Mouse (Mus musculus) hindbrain, embryonic 13.5 days (tissue): ENCODE measurements at regions not wholly inside any gene's neighbourhood (a gene's known extent, or its start where the extent isn't known, plus 50 kb on each side); places are given as distances from the start of the nearest gene placed in this dataset.

Experiments used
- ATAC-seq: fragments of 200-750 bp; cut with Nextera tagmentation; 2 replicates; pipeline ENCODE4 v1.8.0; 2017; ENCODE audit warnings: moderate TSS enrichment; ENCODE audit not compliant: low FRiP score
- H3K27ac ChIP-seq: fragments of 300-500 bp; sonication (generic); 2 replicates; pipeline ENCODE4 v1.5.1; 2015; ENCODE audit warnings: inconsistent platforms, mild to moderate bottlenecking, moderate library complexity
- H3K27me3 ChIP-seq: fragments of 300-500 bp; sonication (generic); 2 replicates; pipeline ENCODE4 v1.6.1; 2015; ENCODE audit warnings: mild to moderate bottlenecking, inconsistent platforms
- H3K36me3 ChIP-seq: fragments of 300-500 bp; sonication (generic); 2 replicates; pipeline ENCODE4 v1.6.1; 2015; ENCODE audit warnings: mild to moderate bottlenecking, inconsistent platforms
- H3K4me1 ChIP-seq: fragments of 300-500 bp; sonication (generic); replicated peaks from 2 replicates; pipeline ENCODE4 v1.6.1; 2015; ENCODE audit warnings: inconsistent platforms
- H3K4me2 ChIP-seq: fragments of 300-500 bp; sonication (generic); 2 replicates; pipeline ENCODE4 v1.6.1; 2015; ENCODE audit warnings: inconsistent platforms, mild to moderate bottlenecking, moderate library complexity
- H3K4me3 ChIP-seq: fragments of 300-500 bp; sonication (generic); 2 replicates; pipeline ENCODE4 v1.5.1; 2015; ENCODE audit warnings: mild to moderate bottlenecking, inconsistent platforms
- H3K9ac ChIP-seq: fragments of 300-500 bp; sonication (generic); 2 replicates; pipeline ENCODE4 v1.6.1; 2015; ENCODE audit warnings: mild to moderate bottlenecking, inconsistent platforms
- H3K9me3 ChIP-seq: fragments of 300-500 bp; sonication (generic); 2 replicates; pipeline ENCODE4 v1.6.1; 2016; ENCODE audit warnings: inconsistent platforms
- whole genome bisulfite sequencing: fragments of 180-500 bp; shearing (Covaris S2); methylation state at CpG from one replicate; pipeline ENCODE4 v1.1.7; 2015; 5-methylcytosine and 5-hydroxymethylcytosine counted together

DNA sequence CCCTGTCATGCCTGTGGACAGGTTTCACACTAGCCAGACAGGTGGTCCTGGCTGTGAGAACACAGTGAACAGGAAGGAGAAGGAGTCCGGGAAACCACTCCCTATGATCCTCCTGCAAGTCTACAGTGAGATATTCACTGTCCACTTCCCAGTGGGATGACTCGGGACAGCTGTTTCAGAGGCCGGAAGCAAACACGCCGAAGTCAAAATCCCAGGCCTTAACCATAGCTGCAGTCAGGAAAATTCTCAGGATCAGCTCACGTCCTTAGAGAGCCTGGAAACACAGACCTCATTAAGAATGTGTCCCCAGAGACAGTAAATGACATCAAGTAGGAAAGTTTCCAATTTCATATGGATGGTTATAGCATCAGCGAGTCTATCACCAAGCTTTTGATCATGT lies 96.2 kb upstream of the Gas1 start:
- H3K9ac ChIP-seq, result no peak overlapping the region
- peaks cover 3% of the 10 kb centered on the region; the same call in 1 of the 2 replicates for H3K4me1 ChIP-seq
- no peaks in the 10 kb centered on the region for H3K36me3 ChIP-seq
- WGBS, result 88% methylated on average over 7 of the region's 7 CpGs
- H3K4me3 ChIP-seq, result no peak overlapping the region
- H3K27ac ChIP-seq, result no peak overlapping the region
- no peaks in the 10 kb centered on the region for H3K27me3 ChIP-seq
- peaks cover 10% of the 10 kb centered on the region for H3K9me3 ChIP-seq
- ATAC-seq, result no peak
- H3K4me2 ChIP-seq, result no peak overlapping the region

- H3K27ac ChIP-seq, result no peak overlapping the region
- H3K4me3 ChIP-seq, result no peak overlapping the region
- H3K36me3 ChIP-seq, result no peaks in the 10 kb centered on the region
- H3K4me2 ChIP-seq, result no peak overlapping the region
- WGBS, result 61% methylated on average over 7 of the region's 7 CpGs
- ATAC-seq, result no peak
- H3K9ac ChIP-seq, result no peak overlapping the region
- no peaks in the 10 kb centered on the region; the same call in 1 of the 2 replicates for H3K4me1 ChIP-seq
- H3K9me3 ChIP-seq, result no peaks in the 10 kb centered on the region
- no peaks in the 10 kb centered on the region for H3K27me3 ChIP-seq
Measured at GRCm38 (mm10) chr13:60282543-60283251, 105.5 kb upstream of the Gas1 start.

- H3K4me1 ChIP-seq, result peaks cover 7% of the 10 kb centered on the region
- no peak overlapping the region for H3K4me3 ChIP-seq
- ATAC-seq, result no peak
- WGBS, result 73% methylated on average over 11 of the region's 11 CpGs
- no peak overlapping the region for H3K4me2 ChIP-seq
- no peak overlapping the region for H3K27ac ChIP-seq
- no peaks in the 10 kb centered on the region for H3K36me3 ChIP-seq
- no peak overlapping the region for H3K9ac ChIP-seq
- H3K9me3 ChIP-seq, result no peaks in the 10 kb centered on the region
- H3K27me3 ChIP-seq, result no peaks in the 10 kb centered on the region
Measured at GRCm38 (mm10) chr13:60286525-60287224, 109.5 kb upstream of the Gas1 start.

GRCm38 (mm10) chr13:60289650-60290049 lies 112.5 kb upstream of the Gas1 start:
- no peaks in the 10 kb centered on the region for H3K36me3 ChIP-seq
- H3K4me2 ChIP-seq, result no peak overlapping the region
- H3K9me3 ChIP-seq, result no peaks in the 10 kb centered on the region
- WGBS, result 35% methylated on average over 3 of the region's 3 CpGs
- no peak overlapping the region for H3K9ac ChIP-seq
- no peak overlapping the region for H3K4me3 ChIP-seq
- H3K27ac ChIP-seq, result no peak overlapping the region
- H3K27me3 ChIP-seq, result no peaks in the 10 kb centered on the region
- H3K4me1 ChIP-seq, result peaks cover 7% of the 10 kb centered on the region
- ATAC-seq, result no peak

DNA sequence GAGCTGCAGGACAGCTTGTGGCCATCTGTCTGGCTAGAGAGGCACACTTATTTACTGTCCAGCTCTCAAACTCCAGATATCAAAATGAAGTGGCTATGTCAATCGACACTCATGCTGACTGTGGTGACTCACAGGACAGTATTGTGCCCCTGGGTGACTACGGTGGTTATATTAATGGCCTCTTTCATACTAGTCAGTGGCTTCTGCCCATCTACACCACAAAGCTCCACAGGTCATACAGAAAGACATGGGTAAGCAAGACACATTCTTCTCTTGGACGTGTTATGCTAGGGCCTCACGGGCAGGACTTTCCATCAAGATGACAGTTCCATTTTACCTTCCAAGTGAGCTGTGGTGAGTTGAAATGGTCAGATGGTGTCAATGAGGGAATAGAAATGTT lies 113.7 kb upstream of the Gas1 start:
- ATAC-seq, result no peak
- 85% methylated on average over 4 of the region's 4 CpGs for WGBS
- Histone ChIP-seq H3K9me3 (no peaks in the 10 kb centered on the region), H3K4me1 (peaks cover 7% of the 10 kb centered on the region), H3K4me2 (no peak overlapping the region), H3K4me3 (no peak overlapping the region), H3K27me3 (no peaks in the 10 kb centered on the region), H3K36me3 (no peaks in the 10 kb centered on the region), H3K9ac (no peak overlapping the region), H3K27ac (no peak overlapping the region)

GRCm38 (mm10) chr13:60291344-60291743 lies 114.2 kb upstream of the Gas1 start:
- Histone ChIP-seq H3K4me1 (peaks cover 7% of the 10 kb centered on the region), H3K27me3 (no peaks in the 10 kb centered on the region), H3K4me2 (no peak overlapping the region), H3K9me3 (no peaks in the 10 kb centered on the region), H3K9ac (no peak overlapping the region), H3K4me3 (no peak overlapping the region), H3K36me3 (no peaks in the 10 kb centered on the region), H3K27ac (no peak overlapping the region)
- ATAC-seq, result no peak
- WGBS, result 94% methylated on average over 3 of the region's 3 CpGs

DNA sequence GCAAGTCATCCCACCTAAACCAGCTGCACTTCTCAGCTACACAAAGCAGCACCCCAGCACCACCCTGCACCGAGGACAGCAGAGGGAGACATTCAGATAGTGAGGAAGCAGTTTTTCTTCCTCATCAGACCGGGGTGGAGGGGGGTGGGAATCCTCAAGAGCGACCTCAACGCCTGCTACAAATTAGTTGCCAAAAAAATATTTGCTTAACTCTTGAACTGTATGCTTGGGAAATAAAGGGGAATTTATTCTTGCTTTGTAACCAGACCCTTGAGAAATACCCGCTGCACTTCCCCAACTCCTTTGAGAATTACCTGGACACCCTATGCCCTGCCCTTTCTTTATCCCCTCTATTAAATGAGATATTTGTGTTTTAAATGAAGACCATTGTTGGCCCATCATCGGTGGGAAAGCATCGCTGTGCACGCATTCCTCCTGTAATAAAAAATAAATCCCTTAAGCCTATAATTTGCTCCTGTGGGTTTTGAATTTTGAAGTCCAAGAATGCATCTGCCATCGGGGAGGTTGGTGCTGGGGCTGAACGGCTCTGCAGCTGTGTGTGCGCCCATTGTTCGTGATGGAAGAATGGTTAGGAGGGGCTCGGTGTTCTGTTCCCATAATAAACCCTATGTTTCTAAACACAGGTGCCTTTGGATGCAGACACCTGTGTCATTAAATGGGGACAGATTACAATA lies 119.2 kb upstream of the Gas1 start:
- Histone ChIP-seq H3K4me3 (no peak overlapping the region), H3K9ac (no peak overlapping the region), H3K4me2 (no peak overlapping the region), H3K36me3 (no peaks in the 10 kb centered on the region), H3K27ac (no peak overlapping the region), H3K27me3 (no peaks in the 10 kb centered on the region), H3K4me1 (peaks cover 7% of the 10 kb centered on the region; the same call in 1 of the 2 replicates), H3K9me3 (no peaks in the 10 kb centered on the region)
- ATAC-seq, result no peak
- WGBS, result 72% methylated on average over 13 of the region's 13 CpGs

DNA sequence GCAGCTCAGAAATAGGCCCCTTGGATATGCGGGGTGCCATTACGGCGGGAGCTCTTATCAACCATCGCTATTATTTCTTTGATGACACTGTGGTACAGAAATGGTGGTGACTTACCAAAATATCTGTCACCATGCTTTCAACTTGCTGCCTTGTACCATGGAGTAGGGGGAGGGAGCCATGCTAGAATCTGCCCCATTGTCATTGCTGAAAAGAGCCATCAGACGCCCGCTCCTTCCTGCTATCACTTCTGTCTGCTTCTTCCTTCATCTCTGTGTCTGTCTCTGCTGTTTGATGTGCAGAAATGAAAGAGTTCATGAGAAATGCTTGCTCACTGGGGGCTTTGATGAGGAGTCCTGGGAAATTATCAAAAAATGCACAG lies 119.7 kb upstream of the Gas1 start:
- WGBS, result 79% methylated on average over 6 of the region's 6 CpGs

DNA sequence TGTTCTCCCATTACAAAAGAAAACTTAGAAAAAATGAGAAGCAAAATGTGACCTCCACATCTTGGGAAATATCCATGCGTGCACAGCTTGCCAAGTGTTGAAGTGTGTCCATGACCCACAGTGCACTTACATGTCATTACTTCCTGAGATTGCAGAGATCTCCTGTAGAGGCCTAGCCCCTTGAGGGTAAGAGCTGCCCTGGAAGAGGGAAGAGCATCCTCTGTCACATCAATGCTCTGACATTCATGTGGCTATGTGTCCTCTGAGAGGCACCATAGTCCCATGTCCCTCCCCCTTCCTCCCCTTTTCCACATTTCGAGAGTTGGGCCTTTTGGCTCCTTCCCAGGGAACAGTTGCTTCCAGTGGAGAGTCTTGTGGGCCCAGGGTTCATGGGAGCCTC lies 121.4 kb upstream of the Gas1 start:
- no peak for ATAC-seq
- Histone ChIP-seq H3K9me3 (no peaks in the 10 kb centered on the region), H3K27ac (no peak overlapping the region), H3K36me3 (no peaks in the 10 kb centered on the region), H3K4me1 (peaks cover 7% of the 10 kb centered on the region; the same call in 1 of the 2 replicates), H3K4me3 (no peak overlapping the region), H3K27me3 (no peaks in the 10 kb centered on the region), H3K4me2 (no peak overlapping the region), H3K9ac (no peak overlapping the region)
- WGBS, result 78% methylated on average over 2 of the region's 2 CpGs

More for the DNA sequence above, 119.7 kb upstream of the Gas1 start:
- Histone ChIP-seq H3K4me3 (no peak overlapping the region), H3K4me2 (no peak overlapping the region), H3K4me1 (peaks cover 7% of the 10 kb centered on the region; the same call in 1 of the 2 replicates), H3K36me3 (no peaks in the 10 kb centered on the region), H3K9ac (no peak overlapping the region), H3K9me3 (no peaks in the 10 kb centered on the region), H3K27ac (no peak overlapping the region), H3K27me3 (no peaks in the 10 kb centered on the region)
- ATAC-seq, result no peak

DNA sequence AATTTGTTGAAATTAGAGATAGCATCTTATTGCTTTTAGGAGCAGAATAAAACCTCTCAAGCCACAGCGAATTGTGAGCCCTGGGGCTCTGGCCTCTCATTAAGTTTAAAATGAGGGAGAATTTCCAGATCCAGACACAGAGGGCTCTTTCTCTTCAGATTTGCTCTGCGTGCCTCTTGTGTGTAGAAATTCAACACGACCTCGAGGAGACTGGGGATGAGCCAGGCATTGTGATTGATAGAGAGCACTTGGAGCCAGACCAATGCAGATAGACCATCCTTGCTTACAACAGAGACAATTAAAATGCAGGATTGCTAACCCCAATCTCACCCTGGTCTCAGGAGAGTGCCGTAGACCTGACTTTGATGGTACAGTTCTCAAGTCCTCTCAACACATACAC lies 121.9 kb upstream of the Gas1 start:
- Histone ChIP-seq H3K4me3 (no peak overlapping the region), H3K4me2 (no peak overlapping the region), H3K4me1 (peaks cover 7% of the 10 kb centered on the region; the same call in 1 of the 2 replicates), H3K27ac (no peak overlapping the region), H3K9ac (no peak overlapping the region), H3K9me3 (no peaks in the 10 kb centered on the region), H3K36me3 (no peaks in the 10 kb centered on the region), H3K27me3 (no peaks in the 10 kb centered on the region)
- no peak for ATAC-seq
- WGBS, result 54% methylated on average over 5 of the region's 5 CpGs

DNA sequence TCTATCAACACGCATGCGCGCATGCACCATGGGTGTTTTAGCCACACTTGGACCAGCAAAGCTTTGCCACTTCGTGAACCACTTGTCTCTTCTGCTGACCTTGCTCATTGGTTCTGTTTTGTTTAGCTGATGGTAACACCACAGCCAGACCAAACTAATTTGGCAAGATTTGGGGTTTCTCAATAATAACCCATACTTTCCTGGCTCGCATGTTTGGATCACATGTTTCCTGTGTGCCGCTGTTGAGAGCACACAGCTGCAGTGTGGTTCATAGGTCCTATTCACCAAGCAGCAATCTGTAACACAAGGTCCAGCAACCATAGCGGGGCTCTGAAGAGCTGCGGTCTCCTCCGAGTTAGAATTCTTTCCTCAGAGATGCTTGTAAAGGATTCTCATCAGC lies 126.4 kb upstream of the Gas1 start:
- Histone ChIP-seq H3K9ac (no peak overlapping the region), H3K4me2 (no peak overlapping the region), H3K27ac (no peak overlapping the region), H3K36me3 (no peaks in the 10 kb centered on the region), H3K4me3 (no peak overlapping the region), H3K27me3 (no peaks in the 10 kb centered on the region), H3K4me1 (peaks cover 16% of the 10 kb centered on the region), H3K9me3 (no peaks in the 10 kb centered on the region)
- 95% methylated on average over 9 of the region's 9 CpGs for WGBS
- ATAC-seq, result no peak

DNA sequence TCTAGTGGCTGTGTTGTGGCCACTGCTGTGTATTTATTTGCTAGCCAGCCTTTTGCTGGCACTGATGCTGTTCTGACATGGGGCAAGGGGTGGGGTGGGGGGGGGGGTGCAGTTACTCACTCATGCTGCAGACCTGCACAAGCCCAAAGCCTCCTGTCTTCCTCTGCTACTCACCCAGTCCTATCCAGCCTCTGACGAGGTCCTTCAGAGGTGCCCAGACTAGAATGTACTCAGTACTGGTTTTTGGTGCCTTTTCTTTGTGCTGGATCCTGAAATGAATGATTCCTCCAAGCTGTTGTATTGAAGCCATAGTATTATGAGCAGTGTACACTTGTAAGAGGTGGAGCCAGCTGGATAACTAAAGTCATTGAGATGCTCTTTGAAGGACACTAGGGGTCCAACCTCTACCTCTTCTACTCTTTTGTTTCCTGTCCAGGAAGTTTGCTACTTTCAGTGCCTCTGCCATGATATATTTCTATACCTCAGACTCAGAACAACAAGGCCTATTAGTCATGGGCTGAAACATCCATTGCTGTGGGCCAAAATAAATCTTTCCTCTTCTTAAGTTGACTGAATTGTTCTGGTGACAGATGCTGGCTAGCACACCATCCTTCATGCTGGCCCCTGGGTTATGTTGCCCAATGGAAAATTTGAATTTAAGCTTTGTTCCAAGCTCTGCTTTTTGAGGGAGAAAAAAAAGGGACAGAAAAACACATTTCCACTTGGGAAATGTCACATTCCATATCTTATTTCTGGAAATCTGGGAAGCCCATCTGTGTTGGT lies 128.1 kb upstream of the Gas1 start:
- no peak for ATAC-seq
- Histone ChIP-seq H3K27ac (no peak overlapping the region), H3K9ac (no peak overlapping the region), H3K27me3 (no peaks in the 10 kb centered on the region), H3K36me3 (no peaks in the 10 kb centered on the region), H3K4me2 (no peak overlapping the region), H3K4me3 (no peak overlapping the region), H3K9me3 (no peaks in the 10 kb centered on the region), H3K4me1 (peaks cover 11% of the 10 kb centered on the region)
- WGBS, result 35% methylated on average over 1 of the region's 1 CpGs
